Mouse (Mus musculus) CH12.LX (cell line): ENCODE results near the gene Guk1. TPM values are rescaled to one million over a fixed set of nuclear protein-coding genes. Genes with fewer than 3 reads are reported as not detected.
A peak's percentile ranks its signal among the peaks of the same experiment; 100 is the strongest.

ENCODE experiments used
- DNase-seq: peaks from one replicate; pipeline ENCODE4 v3.0.0-alpha.2; 2013; ENCODE audit errors: extremely low read depth
- H3K27ac ChIP-seq: 2 replicates; pipeline ENCODE4 v1.5.1; 2012; ENCODE audit warnings: low read depth, mild to moderate bottlenecking, control low read depth, moderate library complexity; ENCODE audit not compliant: insufficient read depth
- H3K27me3 ChIP-seq: replicated peaks from 2 replicates; pipeline ENCODE3; 2012; ENCODE audit warnings: inconsistent platforms
- H3K36me3 ChIP-seq, 2 experiments: replicated peaks in 1 of 2; 2 replicates each; pipeline versions ENCODE3 to v1.6.1; 2012; ENCODE audit warnings: inconsistent platforms in 1 of 2, low read length in 1 of 2, mild to moderate bottlenecking in 1 of 2, mixed read lengths in 1 of 2, moderate library complexity in 1 of 2; ENCODE audit not compliant: control insufficient read depth in 1 of 2, insufficient read depth in 1 of 2
- H3K4me1 ChIP-seq, 2 experiments: 2 replicates each; pipeline ENCODE4 v1.6.1; 2012; ENCODE audit warnings: inconsistent platforms in 1 of 2, moderate library complexity in 1 of 2; ENCODE audit not compliant: insufficient read depth in 2 of 2, control insufficient read depth in 1 of 2
- H3K4me2 ChIP-seq: 2 replicates; pipeline ENCODE4 v1.6.1; 2012; ENCODE audit warnings: low read depth, mild to moderate bottlenecking, control low read depth; ENCODE audit not compliant: poor library complexity, insufficient read depth, severe bottlenecking
- H3K4me3 ChIP-seq, 3 experiments: fragments of 150-350 bp in 1 of 3; sonication (generic) in 1 of 3; replicated peaks in 1 of 3; 2 replicates each; pipeline versions ENCODE3 to v1.5.1; 2011 to 2012; ENCODE audit warnings: low read depth in 2 of 3, low read length in 2 of 3, mild to moderate bottlenecking in 2 of 3, moderate library complexity in 2 of 3, control low read depth in 1 of 3, improper control_type of control experiment in 1 of 3, inconsistent platforms in 1 of 3, mixed read lengths in 1 of 3; ENCODE audit not compliant: poor library complexity in 1 of 3
- H3K79me2 ChIP-seq: replicated peaks from 2 replicates; pipeline ENCODE4 v1.6.1; 2012; ENCODE audit warnings: mild to moderate bottlenecking, moderate library complexity; ENCODE audit not compliant: control insufficient read depth, poor library complexity, insufficient read depth, severe bottlenecking; ENCODE audit errors: extremely low read depth
- H3K9ac ChIP-seq: 2 replicates; pipeline ENCODE4 v1.6.1; 2012; ENCODE audit warnings: low read depth, mild to moderate bottlenecking, control low read depth, moderate library complexity; ENCODE audit not compliant: insufficient read depth
- H3K9me3 ChIP-seq: replicated peaks from 2 replicates; pipeline ENCODE3; 2012; ENCODE audit warnings: low read length, inconsistent platforms, mixed read lengths
- BHLHE40 ChIP-seq: IDR thresholded peaks from 2 replicates; pipeline ENCODE4 v1.6.1; 2011; ENCODE audit warnings: mild to moderate bottlenecking, low read depth, low read length, improper control_type of control experiment
- CHD2 ChIP-seq: IDR thresholded peaks from 2 replicates; pipeline ENCODE4 v1.6.1; 2011; ENCODE audit warnings: low read length, improper control_type of control experiment
- CTCF ChIP-seq, 2 experiments: IDR thresholded peaks in 1 of 2; conservative IDR thresholded peaks in 1 of 2; 2 replicates each; pipeline ENCODE4 v1.5.1; 2011 to 2012; ENCODE audit warnings: low read depth in 2 of 2, low read length in 2 of 2, improper control_type of control experiment in 1 of 2, inconsistent platforms in 1 of 2, mild to moderate bottlenecking in 1 of 2, moderate library complexity in 1 of 2
- ELF1 ChIP-seq: IDR thresholded peaks from 2 replicates; pipeline ENCODE4 v1.6.1; 2014; ENCODE audit warnings: low read depth, mild to moderate bottlenecking, inconsistent platforms, low read length, improper control_type of control experiment
- ETS1 ChIP-seq: conservative IDR thresholded peaks from 2 replicates; pipeline ENCODE4 v1.6.1; 2012; ENCODE audit warnings: low read depth, mild to moderate bottlenecking, inconsistent platforms, low read length, improper control_type of control experiment, moderate library complexity
- HCFC1 ChIP-seq: IDR thresholded peaks from 2 replicates; pipeline ENCODE4 v1.6.1; 2012; ENCODE audit warnings: low read depth, mild to moderate bottlenecking, inconsistent platforms, low read length, improper control_type of control experiment
- IRF4 ChIP-seq: IDR thresholded peaks from 2 replicates; pipeline ENCODE4 v1.6.1; 2014; ENCODE audit warnings: low read depth, mild to moderate bottlenecking, inconsistent platforms, low read length, improper control_type of control experiment
- KAT2A ChIP-seq: IDR thresholded peaks from 2 replicates; pipeline ENCODE4 v1.6.1; 2012; ENCODE audit warnings: low read length, improper control_type of control experiment, inconsistent platforms; ENCODE audit not compliant: insufficient replicate concordance
- MAX ChIP-seq: IDR thresholded peaks from 2 replicates; pipeline ENCODE4 v1.6.1; 2011; ENCODE audit warnings: low read length, improper control_type of control experiment
- MAZ ChIP-seq: IDR thresholded peaks from 2 replicates; pipeline ENCODE4 v1.6.1; 2012; ENCODE audit warnings: low read depth, mild to moderate bottlenecking, inconsistent platforms, low read length, improper control_type of control experiment, moderate library complexity
- MXI1 ChIP-seq: IDR thresholded peaks from 2 replicates; pipeline ENCODE4 v1.6.1; 2011; ENCODE audit warnings: mild to moderate bottlenecking, low read depth, low read length, improper control_type of control experiment
- MYC ChIP-seq: IDR thresholded peaks from 2 replicates; pipeline ENCODE4 v1.6.1; 2011; ENCODE audit warnings: low read depth, mild to moderate bottlenecking, improper control_type of control experiment, low read length
- NELFE ChIP-seq: IDR thresholded peaks from 2 replicates; pipeline ENCODE4 v1.6.1; 2011; ENCODE audit warnings: low read depth, low read length, improper control_type of control experiment
- NRF1 ChIP-seq: IDR thresholded peaks from 2 replicates; pipeline ENCODE4 v1.6.1; 2014; ENCODE audit warnings: low read depth, mild to moderate bottlenecking, inconsistent platforms, low read length, improper control_type of control experiment, moderate library complexity
- PAX5 ChIP-seq: IDR thresholded peaks from 2 replicates; pipeline ENCODE4 v1.6.1; 2012; ENCODE audit warnings: low read length, inconsistent platforms, mixed read lengths
- POLR2A ChIP-seq: IDR thresholded peaks from 2 replicates; pipeline ENCODE4 v1.6.1; 2011; ENCODE audit warnings: low read depth, mild to moderate bottlenecking, improper control_type of control experiment, low read length
- POLR2AphosphoS2 ChIP-seq: IDR thresholded peaks from 2 replicates; pipeline ENCODE4 v1.6.1; 2011; ENCODE audit warnings: low read depth, low read length, improper control_type of control experiment
- RAD21 ChIP-seq: IDR thresholded peaks from 2 replicates; pipeline ENCODE4 v1.6.1; 2011; ENCODE audit warnings: low read depth, mild to moderate bottlenecking, low read length, improper control_type of control experiment, moderate library complexity
- RCOR1 ChIP-seq: conservative IDR thresholded peaks from 2 replicates; pipeline ENCODE4 v1.6.1; 2012; ENCODE audit warnings: low read depth, mild to moderate bottlenecking, inconsistent platforms, low read length, improper control_type of control experiment
- SMC3 ChIP-seq: IDR thresholded peaks from 2 replicates; pipeline ENCODE4 v1.6.1; 2011; ENCODE audit warnings: low read depth, low read length, improper control_type of control experiment
- TCF12 ChIP-seq: IDR thresholded peaks from 2 replicates; pipeline ENCODE4 v1.6.1; 2014; ENCODE audit warnings: low read depth, mild to moderate bottlenecking, inconsistent platforms, low read length, improper control_type of control experiment
- USF2 ChIP-seq: conservative IDR thresholded peaks from 2 replicates; pipeline ENCODE4 v1.6.1; 2011; ENCODE audit warnings: low read depth, low read length, improper control_type of control experiment
- ZC3H11A ChIP-seq: IDR thresholded peaks from 2 replicates; pipeline ENCODE4 v1.6.1; 2012; ENCODE audit warnings: low read depth, mild to moderate bottlenecking, inconsistent platforms, low read length, improper control_type of control experiment
- ZKSCAN1 ChIP-seq: IDR thresholded peaks from 2 replicates; pipeline ENCODE4 v1.6.1; 2012; ENCODE audit warnings: low read depth, inconsistent platforms, low read length, improper control_type of control experiment, borderline replicate concordance
- ZNF384 ChIP-seq: IDR thresholded peaks from 2 replicates; pipeline ENCODE4 v1.6.1; 2012; ENCODE audit warnings: low read depth, low read length, improper control_type of control experiment, inconsistent platforms
- dilution Hi-C: fragments of 300-500 bp; cut with MboI; formaldehyde crosslinking; loops from 2 replicates; pipeline ENCODE4 v1.14.3; 2020; ENCODE audit warnings: low sequenced_read_pairs; ENCODE audit not compliant: extremely low pct_unique_long_range_greater_than_20kb, extremely low pct_ligation_motif_present
- in situ Hi-C: fragments of 300-500 bp; cut with MboI; formaldehyde crosslinking; loops from 3 replicates; pipeline ENCODE4 v1.14.3; 2019; ENCODE audit warnings: low sequenced_read_pairs, low pct_ligation_motif_present, low pct_unique_long_range_greater_than_20kb, mixed read lengths
- polyA plus RNA-seq: library from polyadenylated mRNA; unstranded; fragments of >175 nt; gene quantifications from 2 replicates; pipeline ENCODE4 v1.2.1, GENCODE M21; 2012; ENCODE audit warnings: low read depth; ENCODE audit not compliant: insufficient read length
- total RNA-seq, 2 experiments: library from RNA; depleted of rRNA; stranded (reverse); fragments of 300-350 nt in 1 of 2; fragments of >200 nt in 1 of 2; gene quantifications; 2 replicates each; pipeline ENCODE4 v1.2.3; 2012 to 2014

The Guk1 gene
- total and polyA plus RNA-seq, 3 experiments = 111 to 148 (median 130) TPM

GRCm38 (mm10) chr11:59154220-59154619, 37.8 kb downstream of the Guk1 start:
- H3K27ac ChIP-seq = no peak overlapping the region
- no peak for TF ChIP-seq RCOR1
- TF ChIP-seq CTCF (conservative IDR thresholded peaks at IDR 0.05 in 1 of 2, IDR thresholded peaks at IDR 0.05 in 1 of 2; ENCODE audit: low read depth in 2 of 2, low read length in 2 of 2) = no peak
- TF ChIP-seq NRF1 = no peak
- H3K79me2 ChIP-seq = no peaks in the 10 kb centered on the region
- peaks cover 11 to 17% of the 10 kb centered on the region in 2 experiments for H3K4me1 ChIP-seq
- H3K9me3 ChIP-seq = no peaks in the 10 kb centered on the region
- no peak overlapping the region for H3K4me3 ChIP-seq
- no peak overlapping the region for H3K4me2 ChIP-seq
- in situ Hi-C loops = no loop called here
- peaks cover 11 to 32% of the 10 kb centered on the region in 2 experiments for H3K36me3 ChIP-seq
- dilution Hi-C loops = no loop called here
- H3K9ac ChIP-seq = no peak overlapping the region
- H3K27me3 ChIP-seq = peaks cover 8% of the 10 kb centered on the region
- DNase-seq = no peak

GRCm38 (mm10) chr11:59151729-59152128, 40.3 kb downstream of the Guk1 start:
- TF ChIP-seq USF2 (no peak), POLR2AphosphoS2 (no peak), BHLHE40 (no peak), MAZ (no peak), RAD21 (peak; percentile 44), CTCF (conservative IDR thresholded peaks at IDR 0.05 in 1 of 2, IDR thresholded peaks at IDR 0.05 in 1 of 2; ENCODE audit: low read depth in 2 of 2, low read length in 2 of 2) (peak; percentile 42 to 64; a peak in 3 of 4 replicates), ZNF384 (no peak), NRF1 (no peak), TCF12 (no peak), POLR2A (no peak), MXI1 (no peak), NELFE (no peak), CHD2 (0 out of 2 replicates have a peak, but pooled peaks have one; percentile 40), HCFC1 (no peak), ELF1 (no peak), KAT2A (no peak), MYC (no peak), SMC3 (peak; percentile 63), IRF4 (no peak), ZKSCAN1 (no peak), ZC3H11A (no peak), ETS1 (no peak), PAX5 (no peak), MAX (no peak)
- no peak overlapping the region for H3K4me3 ChIP-seq
- no peaks in the 10 kb centered on the region for H3K9me3 ChIP-seq
- H3K27me3 ChIP-seq = peaks cover 17% of the 10 kb centered on the region
- no peaks in the 10 kb centered on the region for H3K79me2 ChIP-seq
- no peaks in the 10 kb centered on the region for H3K4me1 ChIP-seq
- dilution Hi-C loops = no loop called here
- H3K9ac ChIP-seq = no peak overlapping the region
- H3K36me3 ChIP-seq = peaks cover 4 to 14% of the 10 kb centered on the region in 2 experiments
- no peak overlapping the region for H3K27ac ChIP-seq
- peak; percentile 71 for DNase-seq
- H3K4me2 ChIP-seq = no peak overlapping the region
- in situ Hi-C loops = no loop called here
